Mouse (Mus musculus): Measurements from ENCODE around the gene Vps37b. TPM values are rescaled to one million over a fixed set of nuclear protein-coding genes. Genes with fewer than 3 reads are reported as not detected.

Vps37b gene
- 48.8 and 50.4 TPM in 2 replicates for polyA plus RNA-seq (2015; fragmentation: Nextera tagmentation; extraction: Ambion mirVana)

GRCm38 (mm10) chr5:124032001-124032508, at the start of gene Vps37b:
Vps37b (minus strand) TSS chr5:124032270.
- H3K4me1 ChIP-seq: peaks cover 37% of the 10 kb centered on the region
- H3K27me3 ChIP-seq (replicated peaks): no peaks in the 10 kb centered on the region
- peak within 1 kb of the TSS; percentile 99 for H3K9ac ChIP-seq (replicated peaks)
- H3K9me3 ChIP-seq (replicated peaks): no peaks in the 10 kb centered on the region
- H3K4me3 ChIP-seq (replicated peaks): peak within 1 kb of the TSS; percentile 97
- peak; percentile 78 for ATAC-seq (ENCODE audit: low FRiP score)
- WGBS: under 1% methylated on average over 52 of the region's 52 CpGs
- peak within 1 kb of the TSS; percentile 92 for H3K27ac ChIP-seq (replicated peaks)
- peak within 1 kb of the TSS; percentile 79 for H3K4me2 ChIP-seq
- no peaks in the 10 kb centered on the region for H3K36me3 ChIP-seq

GRCm38 (mm10) chr5:124079880-124080279, 47.8 kb upstream of the Vps37b start:
- 93% methylated on average over 17 of the region's 17 CpGs for WGBS
- Histone ChIP-seq H3K9ac (replicated peaks) (no peak overlapping the region), H3K27ac (replicated peaks) (no peak overlapping the region), H3K4me2 (no peak overlapping the region), H3K4me1 (peaks cover 29% of the 10 kb centered on the region; the same call in 1 of the 2 replicates), H3K27me3 (replicated peaks) (no peaks in the 10 kb centered on the region), H3K9me3 (replicated peaks) (no peaks in the 10 kb centered on the region), H3K4me3 (replicated peaks) (no peak overlapping the region), H3K36me3 (no peaks in the 10 kb centered on the region)
- ATAC-seq (ENCODE audit: low FRiP score): no peak

- no peak overlapping the region for H3K4me2 ChIP-seq
- 59% methylated on average over 9 of the region's 9 CpGs for WGBS
Observed at GRCm38 (mm10) chr5:124078794-124079416, 46.8 kb upstream of the Vps37b start.

GRCm38 (mm10) chr5:124077856-124078460, 45.9 kb upstream of the Vps37b start:
- no peaks in the 10 kb centered on the region for H3K36me3 ChIP-seq
- H3K4me1 ChIP-seq: peaks cover 30% of the 10 kb centered on the region; the same call in 1 of the 2 replicates
- peak overlapping the region; percentile 77; the same call in 1 of the 2 replicates for H3K27ac ChIP-seq (replicated peaks)
- no peaks in the 10 kb centered on the region for H3K27me3 ChIP-seq (replicated peaks)
- no peaks in the 10 kb centered on the region for H3K9me3 ChIP-seq (replicated peaks)
- WGBS: 58% methylated on average over 6 of the region's 6 CpGs
- no peak overlapping the region for H3K4me3 ChIP-seq (replicated peaks)
- H3K9ac ChIP-seq (replicated peaks): no peak overlapping the region
- no peak for ATAC-seq (ENCODE audit: low FRiP score)
- no peak overlapping the region for H3K4me2 ChIP-seq

More at GRCm38 (mm10) chr5:124078794-124079416, 46.8 kb upstream of the Vps37b start:
- Histone ChIP-seq H3K9me3 (replicated peaks) (no peaks in the 10 kb centered on the region), H3K27me3 (replicated peaks) (no peaks in the 10 kb centered on the region), H3K27ac (replicated peaks) (peak overlapping the region; percentile 77), H3K4me1 (peaks cover 30% of the 10 kb centered on the region; the same call in 1 of the 2 replicates), H3K4me3 (replicated peaks) (no peak overlapping the region), H3K36me3 (no peaks in the 10 kb centered on the region), H3K9ac (replicated peaks) (no peak overlapping the region)
- ATAC-seq (ENCODE audit: low FRiP score): peak; percentile 82

- H3K27ac ChIP-seq (replicated peaks): no peak overlapping the region
- no peaks in the 10 kb centered on the region for H3K27me3 ChIP-seq (replicated peaks)
- H3K4me3 ChIP-seq (replicated peaks): no peak overlapping the region
- WGBS: 82% methylated on average over 13 of the region's 13 CpGs
- H3K9ac ChIP-seq (replicated peaks): no peak overlapping the region
- no peaks in the 10 kb centered on the region for H3K36me3 ChIP-seq
- H3K4me2 ChIP-seq: no peak overlapping the region
- H3K4me1 ChIP-seq: peaks cover 30% of the 10 kb centered on the region; the same call in 1 of the 2 replicates
- ATAC-seq (ENCODE audit: low FRiP score): no peak
- H3K9me3 ChIP-seq (replicated peaks): no peaks in the 10 kb centered on the region
Observed at GRCm38 (mm10) chr5:124077241-124077640, 45.2 kb upstream of the Vps37b start.

- H3K4me2 ChIP-seq: no peak overlapping the region
- 57% methylated on average over 9 of the region's 9 CpGs for WGBS
- H3K4me3 ChIP-seq (replicated peaks): no peak overlapping the region
- H3K27me3 ChIP-seq (replicated peaks): no peaks in the 10 kb centered on the region
- no peak for ATAC-seq (ENCODE audit: low FRiP score)
- no peaks in the 10 kb centered on the region for H3K9me3 ChIP-seq (replicated peaks)
- peaks cover 34% of the 10 kb centered on the region; the same call in 1 of the 2 replicates for H3K4me1 ChIP-seq
- H3K9ac ChIP-seq (replicated peaks): no peak overlapping the region
- no peak overlapping the region for H3K27ac ChIP-seq (replicated peaks)
- H3K36me3 ChIP-seq: no peaks in the 10 kb centered on the region
Observed at GRCm38 (mm10) chr5:124076559-124076958, 44.5 kb upstream of the Vps37b start.

GRCm38 (mm10) chr5:124075716-124076115, 43.6 kb upstream of the Vps37b start:
- H3K36me3 ChIP-seq: no peaks in the 10 kb centered on the region; the same call in 1 of the 2 replicates
- H3K9ac ChIP-seq (replicated peaks): no peak overlapping the region
- ATAC-seq (ENCODE audit: low FRiP score): no peak
- H3K9me3 ChIP-seq (replicated peaks): no peaks in the 10 kb centered on the region
- no peak overlapping the region for H3K4me3 ChIP-seq (replicated peaks)
- H3K27ac ChIP-seq (replicated peaks): no peak overlapping the region
- H3K4me2 ChIP-seq: no peak overlapping the region
- no peaks in the 10 kb centered on the region for H3K27me3 ChIP-seq (replicated peaks)
- WGBS: 75% methylated on average over 9 of the region's 9 CpGs
- H3K4me1 ChIP-seq: peaks cover 34% of the 10 kb centered on the region; the same call in 1 of the 2 replicates

- no peak overlapping the region for H3K27ac ChIP-seq (replicated peaks)
- no peaks in the 10 kb centered on the region; the same call in 1 of the 2 replicates for H3K36me3 ChIP-seq
- H3K27me3 ChIP-seq (replicated peaks): no peaks in the 10 kb centered on the region
- no peaks in the 10 kb centered on the region for H3K9me3 ChIP-seq (replicated peaks)
- no peak for ATAC-seq (ENCODE audit: low FRiP score)
- H3K4me2 ChIP-seq: no peak overlapping the region
- H3K9ac ChIP-seq (replicated peaks): no peak overlapping the region
- peaks cover 29% of the 10 kb centered on the region; the same call in 1 of the 2 replicates for H3K4me1 ChIP-seq
- no peak overlapping the region for H3K4me3 ChIP-seq (replicated peaks)
- WGBS: 64% methylated on average over 10 of the region's 10 CpGs
Observed at GRCm38 (mm10) chr5:124074845-124075307, 42.8 kb upstream of the Vps37b start.

- H3K9me3 ChIP-seq (replicated peaks): no peaks in the 10 kb centered on the region
- H3K36me3 ChIP-seq: no peaks in the 10 kb centered on the region; the same call in 1 of the 2 replicates
- no peak overlapping the region for H3K4me3 ChIP-seq (replicated peaks)
- no peak overlapping the region for H3K9ac ChIP-seq (replicated peaks)
- H3K4me2 ChIP-seq: no peak overlapping the region
- no peak overlapping the region for H3K27ac ChIP-seq (replicated peaks)
- 60% methylated on average over 9 of the region's 9 CpGs for WGBS
- H3K4me1 ChIP-seq: peaks cover 22% of the 10 kb centered on the region; the same call in 1 of the 2 replicates
- ATAC-seq (ENCODE audit: low FRiP score): no peak
- no peaks in the 10 kb centered on the region for H3K27me3 ChIP-seq (replicated peaks)
Observed at GRCm38 (mm10) chr5:124073682-124074081, 41.6 kb upstream of the Vps37b start.

GRCm38 (mm10) chr5:124069657-124070056, 37.6 kb upstream of the Vps37b start:
- WGBS: 82% methylated on average over 3 of the region's 3 CpGs
- Histone ChIP-seq H3K27ac (replicated peaks) (no peak overlapping the region), H3K36me3 (peaks cover 5% of the 10 kb centered on the region; the same call in 1 of the 2 replicates), H3K4me2 (no peak overlapping the region), H3K4me1 (peaks cover 4% of the 10 kb centered on the region; the same call in 1 of the 2 replicates), H3K9ac (replicated peaks) (no peak overlapping the region), H3K4me3 (replicated peaks) (no peak overlapping the region), H3K9me3 (replicated peaks) (no peaks in the 10 kb centered on the region), H3K27me3 (replicated peaks) (no peaks in the 10 kb centered on the region)
- no peak for ATAC-seq (ENCODE audit: low FRiP score)

- WGBS: 73% methylated on average over 12 of the region's 12 CpGs
- Histone ChIP-seq H3K4me1 (0 out of 2 replicates have a peak, but pooled peaks cover 4% of the 10 kb centered on the region), H3K9me3 (replicated peaks) (no peaks in the 10 kb centered on the region), H3K4me2 (no peak overlapping the region), H3K27ac (replicated peaks) (no peak overlapping the region), H3K27me3 (replicated peaks) (no peaks in the 10 kb centered on the region), H3K4me3 (replicated peaks) (no peak overlapping the region), H3K9ac (replicated peaks) (no peak overlapping the region), H3K36me3 (peaks cover 9% of the 10 kb centered on the region; the same call in 1 of the 2 replicates)
- ATAC-seq (ENCODE audit: low FRiP score): no peak
Observed at GRCm38 (mm10) chr5:124062037-124062824, 30.2 kb upstream of the Vps37b start.
